Mouse (Mus musculus) G1E-ER4 (cell line): ENCODE results near the gene Cbfa2t3. TPM values are rescaled to one million over a fixed set of nuclear protein-coding genes. Genes with fewer than 3 reads are reported as not detected.

Experiments
- GATA1 ChIP-seq: IDR thresholded peaks from one replicate; pipeline ENCODE4 v1.8.0; 2012; ENCODE audit warnings: low read length, inconsistent platforms
- polyA plus RNA-seq: library from polyadenylated mRNA; stranded (reverse); fragments of >175 nt; gene quantifications from 2 replicates; pipeline ENCODE4 v1.2.3, GENCODE M21; 2012

Cbfa2t3 gene
- polyA plus RNA-seq, 1 experiment, result 273 TPM

GRCm38 (mm10) chr8:122646337-122646736 is 52.6 kb downstream of the Cbfa2t3 start:
- no peak for TF ChIP-seq GATA1

GRCm38 (mm10) chr8:122644175-122644954 is 54.5 kb downstream of the Cbfa2t3 start:
- TF ChIP-seq GATA1, result no peak

GRCm38 (mm10) chr8:122642071-122642470 is 56.8 kb downstream of the Cbfa2t3 start:
- TF ChIP-seq GATA1, result no peak

GRCm38 (mm10) chr8:122641406-122641805 is 57.5 kb downstream of the Cbfa2t3 start:
- TF ChIP-seq GATA1, result no peak

- TF ChIP-seq GATA1, result no peak
These were observed 58.1 kb downstream of the Cbfa2t3 start for GRCm38 (mm10) chr8:122640825-122641224.

- TF ChIP-seq GATA1, result no peak
These were observed 59.2 kb downstream of the Cbfa2t3 start for GRCm38 (mm10) chr8:122639521-122640248.

GRCm38 (mm10) chr8:122638601-122639000 is 60.3 kb downstream of the Cbfa2t3 start:
- TF ChIP-seq GATA1, result no peak

- no peak for TF ChIP-seq GATA1
These were observed 61.7 kb downstream of the Cbfa2t3 start for GRCm38 (mm10) chr8:122637230-122637629.

GRCm38 (mm10) chr8:122636803-122637175 is 62.1 kb downstream of the Cbfa2t3 start:
- no peak for TF ChIP-seq GATA1

- peak; percentile 28 for TF ChIP-seq GATA1
These were observed 62.8 kb downstream of the Cbfa2t3 start for GRCm38 (mm10) chr8:122635878-122636802.

GRCm38 (mm10) chr8:122633205-122633604 is 65.7 kb downstream of the Cbfa2t3 start:
- TF ChIP-seq GATA1, result no peak

GRCm38 (mm10) chr8:122630696-122631095 is 68.2 kb downstream of the Cbfa2t3 start:
- TF ChIP-seq GATA1, result no peak

GRCm38 (mm10) chr8:122629388-122629787 is 69.5 kb downstream of the Cbfa2t3 start:
- no peak for TF ChIP-seq GATA1

- no peak for TF ChIP-seq GATA1
These were observed 72.0 kb downstream of the Cbfa2t3 start for GRCm38 (mm10) chr8:122626896-122627295.

- TF ChIP-seq GATA1, result no peak
These were observed 73.1 kb downstream of the Cbfa2t3 start for GRCm38 (mm10) chr8:122625811-122626210.

- no peak for TF ChIP-seq GATA1
These were observed 74.3 kb downstream of the Cbfa2t3 start for GRCm38 (mm10) chr8:122624653-122625052.
